In genomic region chr10:81429605-81430061, GRCm38 (mm10) we compare ENCODE assay signal across 8 mouse cellular contexts. TPM values are rescaled to one million over a fixed set of nuclear protein-coding genes. Genes with fewer than 3 reads are reported as not detected.
DNase-seq lines count a peak whose midpoint lies in the region; ATAC-seq and TF ChIP-seq lines count a peak whose summit lies in the region.

No protein-coding gene starts in this region.

- under 1% methylated on average over 20 of the region's 20 CpGs for WGBS in cerebellum, adult 2 months
- WGBS in forebrain, postnatal 0 days = 1% methylated on average over 15 of the region's 20 CpGs
- 1% methylated on average over 20 of the region's 20 CpGs for WGBS in hindbrain, embryonic 11.5 days

- TF ChIP-seq POLR2A in cerebellum, adult 2 months (IDR thresholded peaks at IDR 0.05; ENCODE audit: borderline replicate concordance, insufficient read depth, low read length) = no peak

- intact Hi-C loops in left cerebral cortex, postnatal 4 days (cut with DNase I) = no loop called here

- peak overlapping the region; percentile 81 for H3K9ac ChIP-seq in forebrain, postnatal 0 days
- H3K9ac ChIP-seq in hindbrain, embryonic 11.5 days (ENCODE audit: low read depth, low read length) = peak overlapping the region; percentile 90

- peaks cover 43% of the 10 kb centered on the region for H3K4me1 ChIP-seq in cerebellum, adult 2 months (ENCODE audit: control insufficient read depth, insufficient read depth, low read length)
- peaks cover 12% of the 10 kb centered on the region; the same call in 1 of the 2 replicates for H3K4me1 ChIP-seq in forebrain, postnatal 0 days (ENCODE audit: insufficient read depth)
- peaks cover 2% of the 10 kb centered on the region for H3K4me1 ChIP-seq in hindbrain, embryonic 11.5 days (replicated peaks; ENCODE audit: control insufficient read depth, insufficient read depth, low read length)

- no peaks in the 10 kb centered on the region for H3K27me3 ChIP-seq in cerebellum, adult 2 months (ENCODE audit: control insufficient read depth, insufficient read depth, low read length)
- no peaks in the 10 kb centered on the region for H3K27me3 ChIP-seq in forebrain, postnatal 0 days (ENCODE audit: insufficient read depth, low read length)
- peaks cover 55% of the 10 kb centered on the region for H3K27me3 ChIP-seq in hindbrain, embryonic 11.5 days (ENCODE audit: control insufficient read depth, insufficient read depth, low read length)

- peak overlapping the region; percentile 80 for H3K4me2 ChIP-seq in forebrain, postnatal 0 days (ENCODE audit: low read depth)
- peak overlapping the region; percentile 93 for H3K4me2 ChIP-seq in hindbrain, embryonic 11.5 days (replicated peaks; ENCODE audit: low read depth, low read length)

- H3K9me3 ChIP-seq in forebrain, postnatal 0 days (ENCODE audit: low read length) = no peaks in the 10 kb centered on the region
- no peaks in the 10 kb centered on the region for H3K9me3 ChIP-seq in hindbrain, embryonic 11.5 days (ENCODE audit: control insufficient read depth, low read length)

- no peaks in the 10 kb centered on the region for H3K36me3 ChIP-seq in forebrain, postnatal 0 days (ENCODE audit: insufficient read depth)
- H3K36me3 ChIP-seq in hindbrain, embryonic 11.5 days (ENCODE audit: control insufficient read depth, insufficient read depth, low read length) = no peaks in the 10 kb centered on the region

- DNase-seq in MN1 (ENCODE audit: low spot score) = peak; percentile 69
- DNase-seq in cerebellum, adult 2 months = peak; percentile 72 to 76
- DNase-seq in forebrain, postnatal 0 days = peak; percentile 57
- peak; percentile 79 for DNase-seq in hindbrain, embryonic 11.5 days (ENCODE audit: low spot score)
- DNase-seq in left cerebral cortex, postnatal 4 days = peak; percentile 71
- peak; percentile 77 for DNase-seq in mesoderm, embryonic 11.5 days (ENCODE audit: low read depth, low spot score)
- peak; percentile 89 for DNase-seq in skeletal muscle tissue, adult 2 months (ENCODE audit: low read depth, low spot score)
- DNase-seq in yolk sac, embryonic 10.5 days (ENCODE audit: low spot score) = peak; percentile 82

- ATAC-seq in forebrain, postnatal 0 days = no peak
- ATAC-seq in hindbrain, embryonic 11.5 days (ENCODE audit: low FRiP score) = peak; percentile 25

- H3K4me3 ChIP-seq in cerebellum, adult 2 months (replicated peaks; ENCODE audit: insufficient read depth, low read depth, low read length) = peak overlapping the region; percentile 83
- peak overlapping the region; percentile 81 for H3K4me3 ChIP-seq in forebrain, postnatal 0 days (ENCODE audit: low read depth, low read length)
- peak overlapping the region; percentile 81 for H3K4me3 ChIP-seq in hindbrain, embryonic 11.5 days (ENCODE audit: low read depth, low read length)

- TF ChIP-seq CTCF in cerebellum, adult 2 months (IDR thresholded peaks at IDR 0.05; ENCODE audit: borderline replicate concordance, insufficient read depth, low read depth, low read length) = no peak
- TF ChIP-seq CTCF in forebrain, postnatal 0 days (IDR thresholded peaks at IDR 0.05; ENCODE audit: low read depth) = no peak

- peak overlapping the region; percentile 79; the same call in 1 of the 2 replicates for H3K27ac ChIP-seq in cerebellum, adult 2 months (ENCODE audit: insufficient read depth, low read length)
- H3K27ac ChIP-seq in forebrain, postnatal 0 days (ENCODE audit: low read depth, low read length) = peak overlapping the region; percentile 94
- H3K27ac ChIP-seq in hindbrain, embryonic 11.5 days (ENCODE audit: low read depth, low read length) = peak overlapping the region; percentile 88

RNA-seq across cellular contexts. Expression of gene Nfic, which starts 25.8 kb away (rescaled TPM):
- 103 and 108 TPM in 2 replicates for polyA plus RNA-seq in cerebellum, adult 2 months (2012; rRNA removed)
- 9.0 and 14.5 TPM in 2 replicates for total RNA-seq in forebrain, postnatal 0 days (2014; rRNA removed)
- 14.8 and 23.1 TPM in 2 replicates for polyA plus RNA-seq in forebrain, postnatal 0 days (2015; fragmentation: Nextera tagmentation; extraction: Ambion mirVana)
- polyA plus RNA-seq in hindbrain, embryonic 11.5 days (2014; fragmentation: Nextera tagmentation; extraction: Ambion mirVana) = 10.9 and 11.9 TPM in 2 replicates
- 10 to 100 TPM; 29.5 to 31.1 TPM for total RNA-seq in left cerebral cortex, postnatal 4 days (2021)

RNA-seq across cellular contexts. Expression of gene Smim24, which starts 36.8 kb away (rescaled TPM):
- 1.2 and 1.7 TPM in 2 replicates for polyA plus RNA-seq in cerebellum, adult 2 months (2012; rRNA removed)
- total RNA-seq in forebrain, postnatal 0 days (2014; rRNA removed) = 0.77 and 1.3 TPM in 2 replicates
- 1.7 TPM in 2 replicates for polyA plus RNA-seq in forebrain, postnatal 0 days (2015; fragmentation: Nextera tagmentation; extraction: Ambion mirVana)
- 2.7 and 4.1 TPM in 2 replicates for polyA plus RNA-seq in hindbrain, embryonic 11.5 days (2014; fragmentation: Nextera tagmentation; extraction: Ambion mirVana)
- 1 to 10 TPM; 1.5 to 2.3 TPM for total RNA-seq in left cerebral cortex, postnatal 4 days (2021)

RNA-seq across cellular contexts. Expression of gene Gm48552, which starts 40.8 kb away (rescaled TPM):
- polyA plus RNA-seq in cerebellum, adult 2 months (2012; rRNA removed) = 10.7 and 13.8 TPM in 2 replicates
- total RNA-seq in forebrain, postnatal 0 days (2014; rRNA removed) = 5.8 and 16.6 TPM in 2 replicates
- polyA plus RNA-seq in forebrain, postnatal 0 days (2015; fragmentation: Nextera tagmentation; extraction: Ambion mirVana) = 1.9 and 3.7 TPM in 2 replicates
- polyA plus RNA-seq in hindbrain, embryonic 11.5 days (2014; fragmentation: Nextera tagmentation; extraction: Ambion mirVana) = 0.49 and 1.0 TPM in 2 replicates
- 1 to 10 TPM; 2.7 to 5.9 TPM for total RNA-seq in left cerebral cortex, postnatal 4 days (2021)

RNA-seq across cellular contexts. Expression of gene Gm48551, which starts 45.4 kb away (rescaled TPM):
- 10.2 and 10.8 TPM in 2 replicates for polyA plus RNA-seq in cerebellum, adult 2 months (2012; rRNA removed)
- 2.5 and 3.3 TPM in 2 replicates for total RNA-seq in forebrain, postnatal 0 days (2014; rRNA removed)
- 5.0 and 7.3 TPM in 2 replicates for polyA plus RNA-seq in forebrain, postnatal 0 days (2015; fragmentation: Nextera tagmentation; extraction: Ambion mirVana)
- 2.2 and 3.2 TPM in 2 replicates for polyA plus RNA-seq in hindbrain, embryonic 11.5 days (2014; fragmentation: Nextera tagmentation; extraction: Ambion mirVana)
- 1 to 10 TPM; 3.7 to 4.4 TPM for total RNA-seq in left cerebral cortex, postnatal 4 days (2021)

RNA-seq across cellular contexts. Expression of gene Dohh, which starts 45.4 kb away (rescaled TPM):
- polyA plus RNA-seq in cerebellum, adult 2 months (2012; rRNA removed) = 87.7 and 93.1 TPM in 2 replicates
- total RNA-seq in forebrain, postnatal 0 days (2014; rRNA removed) = 126 and 139 TPM in 2 replicates
- polyA plus RNA-seq in forebrain, postnatal 0 days (2015; fragmentation: Nextera tagmentation; extraction: Ambion mirVana) = 111 and 125 TPM in 2 replicates
- 44.8 and 52.6 TPM in 2 replicates for polyA plus RNA-seq in hindbrain, embryonic 11.5 days (2014; fragmentation: Nextera tagmentation; extraction: Ambion mirVana)
- 10 to 100 TPM; 58.8 to 61.5 TPM for total RNA-seq in left cerebral cortex, postnatal 4 days (2021)
